In the genomic region with DNA sequence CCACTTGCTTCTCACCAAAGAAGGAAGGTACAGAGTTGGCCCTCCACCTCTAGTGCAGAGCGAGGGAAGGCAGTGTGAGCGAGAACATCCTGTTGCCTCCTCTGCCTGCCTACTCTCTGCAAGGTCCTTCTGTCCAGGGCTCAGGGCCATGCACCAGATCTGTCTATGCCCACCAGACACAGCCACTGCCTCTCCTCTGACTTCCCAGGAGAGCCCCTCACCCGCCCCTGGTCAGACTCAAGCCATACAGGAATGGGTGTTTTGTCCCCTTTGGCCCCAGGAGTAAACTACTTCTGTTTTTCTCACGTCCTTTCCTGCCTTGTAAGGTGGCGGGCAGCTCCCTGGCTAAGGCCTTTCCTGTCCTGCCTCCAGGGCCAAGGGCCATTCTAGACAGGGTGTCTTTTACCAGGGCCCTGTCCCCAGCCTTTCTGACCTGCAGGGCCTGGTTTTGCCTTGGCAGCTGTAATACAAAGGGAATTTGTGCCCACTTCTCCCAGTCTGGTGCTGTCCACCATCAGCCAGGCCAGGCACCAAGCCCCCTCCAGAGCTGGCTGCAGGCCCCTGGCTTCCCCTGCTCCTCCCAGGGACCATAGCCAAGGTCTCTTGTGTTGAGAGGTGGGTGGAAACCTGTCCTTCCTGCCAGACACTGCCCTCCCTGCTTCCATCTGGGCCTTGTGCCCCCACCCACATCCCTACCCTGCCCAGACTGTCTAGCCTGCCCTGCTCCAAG, we compare ENCODE assay signal across 9 mouse cellular contexts. TPM values are rescaled to one million over a fixed set of nuclear protein-coding genes. Genes with fewer than 3 reads are reported as not detected.
DNase-seq lines count a peak whose midpoint lies in the region; ATAC-seq lines count a peak whose summit lies in the region.
"Had no signal": no experiment of that assay in that cellular context is flagged by ENCODE, and none has a peak within 500 bp of the region (broad histone marks: within the 10 kb centered on the region; RNA-seq: fewer than 3 reads in every experiment).

No protein-coding gene starts in this region.

- H3K9me3 ChIP-seq in heart, embryonic 15.5 days (replicated peaks), result no peaks in the 10 kb centered on the region
- no peaks in the 10 kb centered on the region for H3K9me3 ChIP-seq in liver, embryonic 13.5 days (replicated peaks)

- H3K27me3 ChIP-seq in heart, embryonic 15.5 days, result no peaks in the 10 kb centered on the region
- 0 out of 2 replicates have a peak, but pooled peaks cover 3% of the 10 kb centered on the region for H3K27me3 ChIP-seq in liver, embryonic 13.5 days
- H3K27me3 ChIP-seq: Patski had no signal

- WGBS in heart, embryonic 15.5 days, result 51% methylated on average over 5 of the region's 5 CpGs
- WGBS in liver, embryonic 13.5 days (ENCODE audit: insufficient replicate concordance), result 70% methylated on average over 5 of the region's 5 CpGs

- peak; percentile 25; the same call in 1 of the 2 replicates for ATAC-seq in heart, embryonic 15.5 days (replicated peaks; ENCODE audit: insufficient number of reproducible peaks, insufficient read depth, low FRiP score, low read depth)
- ATAC-seq in liver, embryonic 13.5 days (ENCODE audit: low read depth), result no peak
- ATAC-seq: Patski had no signal

- DNase-seq in kidney, adult 18-20 months, result peak; percentile 55
- DNase-seq in kidney, adult 8-10 months, result no peak
- peak; percentile 70 for DNase-seq in CD4-positive, CD25-positive, alpha-beta regulatory T cell, adult 2 months (ENCODE audit: low read depth, low spot score)
- DNase-seq in cerebellum, adult 8-10 months, result peak; percentile 62
- no peak for DNase-seq in liver, embryonic 13.5 days
- DNase-seq in testis, postnatal 10 days (ENCODE audit: low spot score), result peak; percentile 51
- DNase-seq in left cerebral cortex, postnatal 36 days (ENCODE audit: low spot score in 2 of 2), result no peak

- H3K9ac ChIP-seq in heart, embryonic 15.5 days, result 0 out of 2 replicates have a peak overlapping the region, but pooled peaks have one; percentile 51
- 0 out of 2 replicates have a peak overlapping the region, but pooled peaks have one; percentile 48 for H3K9ac ChIP-seq in liver, embryonic 13.5 days

- H3K27ac ChIP-seq in heart, embryonic 15.5 days, result peak overlapping the region; percentile 84
- peak overlapping the region; percentile 43; the same call in 1 of the 2 replicates for H3K27ac ChIP-seq in liver, embryonic 13.5 days

- H3K4me3 ChIP-seq in heart, embryonic 15.5 days, result no peak overlapping the region
- no peak overlapping the region for H3K4me3 ChIP-seq in liver, embryonic 13.5 days (replicated peaks)

- peaks cover 61% of the 10 kb centered on the region for H3K4me1 ChIP-seq in heart, embryonic 15.5 days (replicated peaks)
- peaks cover 49% of the 10 kb centered on the region for H3K4me1 ChIP-seq in liver, embryonic 13.5 days (replicated peaks)

- peak overlapping the region; percentile 73 for H3K4me2 ChIP-seq in heart, embryonic 15.5 days
- no peak overlapping the region for H3K4me2 ChIP-seq in liver, embryonic 13.5 days

- intact Hi-C loops in left cerebral cortex, postnatal 36 days (cut with DNase I), result loop anchor here (5.0 kb wide), 1 partner anchor 91 kb away; the partner anchor contains the start of gene Ddx6

- H3K36me3 ChIP-seq in heart, embryonic 15.5 days, result peaks cover 33% of the 10 kb centered on the region
- H3K36me3 ChIP-seq in liver, embryonic 13.5 days, result peaks cover 24% of the 10 kb centered on the region

RNA-seq across cellular contexts. Expression of gene Bcl9l, which starts 28.4 kb away (rescaled TPM):
- 9.1 and 12.6 TPM in 2 replicates for polyA plus RNA-seq in heart, embryonic 15.5 days (2015; fragmentation: Nextera tagmentation; extraction: Ambion mirVana)
- 1.0 and 1.5 TPM in 2 replicates for polyA plus RNA-seq in liver, embryonic 13.5 days (2015; fragmentation: Nextera tagmentation; extraction: Ambion mirVana)
- total RNA-seq in left cerebral cortex, postnatal 36 days (2021), result 10 to 100 TPM; 58.1 to 70.0 TPM

RNA-seq across cellular contexts. Expression of gene Cxcr5, which starts 50.6 kb away (rescaled TPM):
- 0.05 and 0.23 TPM in 2 replicates for polyA plus RNA-seq in heart, embryonic 15.5 days (2015; fragmentation: Nextera tagmentation; extraction: Ambion mirVana)
- 0.09 TPM in 1 of 2 replicates, not detected in the other for polyA plus RNA-seq in liver, embryonic 13.5 days (2015; fragmentation: Nextera tagmentation; extraction: Ambion mirVana)
- total RNA-seq in left cerebral cortex, postnatal 36 days (2021), result not detected
- polyA plus RNA-seq: Patski had no signal

RNA-seq across cellular contexts. Expression of gene Upk2, which starts 56.3 kb away (rescaled TPM):
- polyA plus RNA-seq in heart, embryonic 15.5 days (2015; fragmentation: Nextera tagmentation; extraction: Ambion mirVana), result 0.63 TPM in 1 of 2 replicates, not detected in the other
- polyA plus RNA-seq in liver, embryonic 13.5 days (2015; fragmentation: Nextera tagmentation; extraction: Ambion mirVana), result not detected in 2 replicates
- total RNA-seq in left cerebral cortex, postnatal 36 days (2021), result not detected
- polyA plus RNA-seq: Patski had no signal

Comparison
In these comparisons a context has a peak if more than half of its experiments do, and no peak if none do; other contexts are left out.
1. DNase-seq: peak in kidney, adult 18-20 months (single experiment), CD4-positive, CD25-positive, alpha-beta regulatory T cell, adult 2 months (single experiment), cerebellum, adult 8-10 months (single experiment) and testis, postnatal 10 days (single experiment); none in kidney, adult 8-10 months (0 of 2), liver, embryonic 13.5 days (single experiment) and left cerebral cortex, postnatal 36 days (0 of 2).